Mouse (Mus musculus) liver (tissue): ENCODE data around the gene Gm5916.

Experiments
- DNase-seq: peaks from one replicate; pipeline ENCODE4 v3.0.0-alpha.2; 2020; ENCODE audit warnings: mixed read lengths

Gene Gm5916

GRCm38 (mm10) chr9:36128679-36129078 lies at the start of gene Gm5916:
TSS of gene Gm5916 (minus strand) at chr9:36128779.
- no peak for DNase-seq
